Mouse (Mus musculus) kidney, postnatal 36 days (tissue): ENCODE data around the gene Mknk2.

Source experiments
- DNase-seq, 2 experiments: peaks; one replicate each; pipeline ENCODE4 v3.0.0; 2021 to 2022; ENCODE audit warnings: mixed read lengths in 2 of 2

Gene Mknk2

DNA sequence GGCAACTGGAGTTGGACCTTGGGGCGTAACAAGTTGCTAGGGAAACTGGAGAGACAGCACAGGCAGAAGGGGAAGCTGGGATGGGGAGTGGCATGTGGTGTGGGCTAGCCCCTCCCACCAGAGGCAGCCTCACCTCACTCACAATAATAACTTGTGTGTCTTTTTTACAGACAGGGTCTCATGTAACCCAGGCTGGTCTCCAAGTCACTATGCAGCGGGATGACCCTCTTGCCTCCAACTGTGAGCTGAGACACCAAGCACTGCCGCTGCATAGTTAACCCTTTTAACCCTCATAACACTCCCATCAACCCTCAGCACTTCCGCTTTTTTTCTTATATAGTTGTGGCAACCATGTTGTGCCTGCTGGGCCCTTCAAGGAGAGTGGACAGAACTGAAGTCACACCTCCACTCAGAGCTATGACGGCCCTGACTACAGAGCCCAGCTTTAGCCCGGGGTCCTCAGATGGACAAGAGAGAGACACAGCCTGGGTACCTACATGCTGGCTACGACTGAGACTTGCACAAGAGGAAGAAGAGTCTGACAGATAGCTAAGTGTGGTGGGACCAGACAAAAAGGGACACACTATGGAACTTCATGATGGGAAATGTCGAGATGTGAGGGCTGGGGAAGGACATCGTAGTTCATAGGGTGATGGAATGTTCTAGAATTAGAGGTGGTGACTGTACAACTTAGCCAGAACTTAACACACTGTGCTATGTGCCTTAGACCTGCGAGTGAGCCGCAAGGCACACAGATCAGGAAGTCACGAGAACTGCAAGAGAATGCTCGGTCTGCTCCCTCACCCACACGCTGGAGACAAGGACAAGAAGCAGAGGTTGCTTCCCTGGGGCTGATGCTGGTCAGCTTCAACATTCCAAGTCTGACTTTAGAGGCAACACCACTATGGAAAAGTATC, 14.6 kb upstream of the Mknk2 start:
- DNase-seq, result no peak

- DNase-seq, result peak; percentile 88
Observed at GRCm38 (mm10) chr10:80687850-80688249, 9.9 kb upstream of the Mknk2 start.

- DNase-seq, result no peak
Observed at GRCm38 (mm10) chr10:80686617-80687016, 8.7 kb upstream of the Mknk2 start.

GRCm38 (mm10) chr10:80684984-80685383, 7.1 kb upstream of the Mknk2 start:
- no peak for DNase-seq

DNA sequence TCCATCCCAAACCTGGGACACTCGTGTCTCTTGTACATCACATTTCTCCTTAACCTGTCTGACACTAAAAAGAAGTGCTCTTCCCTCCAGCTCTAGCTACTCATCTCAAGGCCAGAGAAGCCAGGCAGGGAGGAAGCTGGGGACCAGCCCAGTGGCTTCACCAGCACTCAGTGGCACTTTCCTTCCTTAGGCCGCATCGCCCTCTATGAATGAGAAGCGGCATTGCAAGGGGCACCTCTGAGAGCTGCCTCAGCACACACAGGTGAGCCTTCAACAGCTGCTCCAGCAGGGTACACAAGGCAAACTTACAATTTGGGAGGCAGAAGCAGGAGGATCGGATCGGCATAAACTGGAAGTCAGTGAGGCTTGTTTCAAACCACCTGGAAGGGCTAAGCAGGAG, 6.3 kb upstream of the Mknk2 start:
- DNase-seq, result peak; percentile 85 to 87

DNA sequence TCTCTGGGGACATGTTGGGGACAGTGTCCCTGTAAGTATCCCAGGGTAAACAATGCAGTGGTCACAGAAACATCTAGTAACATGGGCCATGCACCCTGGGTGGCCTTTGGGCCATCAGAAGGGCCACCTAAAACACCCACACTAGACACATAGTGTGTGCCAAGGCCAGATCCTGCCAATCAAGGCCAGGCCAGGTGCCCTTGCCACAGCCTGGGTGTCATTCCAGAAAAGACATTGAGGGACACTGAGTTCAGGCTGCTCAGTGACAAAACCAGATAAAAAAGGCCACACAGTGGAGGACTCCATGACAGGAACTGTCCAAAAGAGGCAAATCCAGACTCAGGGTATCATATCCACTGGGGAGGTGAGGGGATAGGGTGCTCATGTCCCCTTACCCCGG, 5.7 kb upstream of the Mknk2 start:
- no peak for DNase-seq

DNA sequence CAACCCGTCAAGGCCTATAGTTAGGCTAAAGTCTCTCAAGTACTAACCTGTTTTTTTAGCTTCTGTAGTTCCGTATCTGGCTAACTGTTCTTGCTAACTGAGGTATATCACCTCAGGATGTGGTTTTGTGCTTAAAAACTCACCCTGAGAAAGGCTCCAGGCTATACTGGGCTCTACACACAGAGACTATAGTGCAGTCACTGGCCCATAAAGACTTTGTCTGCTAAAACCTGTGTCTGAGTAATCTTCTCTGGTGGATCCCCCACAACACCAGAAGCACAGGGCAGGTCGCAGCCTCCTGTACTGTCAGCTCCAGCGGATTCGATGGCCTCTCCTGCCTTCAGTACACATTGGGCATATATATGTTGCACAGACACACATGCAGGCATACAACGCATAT, 4.1 kb upstream of the Mknk2 start:
- DNase-seq, result no peak

DNA sequence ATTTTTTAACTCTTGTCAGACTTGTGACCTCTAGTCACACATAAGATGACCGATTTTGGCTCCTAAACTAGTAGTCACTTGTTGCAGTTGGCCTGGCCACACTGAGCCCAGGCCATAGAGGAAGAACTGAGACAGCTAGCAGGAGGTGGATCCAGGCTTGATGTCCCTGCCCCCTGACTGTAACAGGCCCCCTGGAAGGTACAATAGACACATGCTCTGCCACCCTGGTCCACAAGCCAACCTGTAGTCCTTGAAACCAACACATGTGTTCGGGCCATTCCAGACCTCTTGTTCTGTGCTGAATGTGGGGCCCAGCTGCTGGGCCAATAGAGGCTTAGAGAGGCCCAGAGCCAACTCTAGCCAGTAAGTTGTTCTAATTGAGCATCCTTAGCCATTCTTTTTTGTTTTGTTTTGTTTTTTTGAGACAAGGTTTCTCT, 2.4 kb upstream of the Mknk2 start:
- no peak for DNase-seq

DNA sequence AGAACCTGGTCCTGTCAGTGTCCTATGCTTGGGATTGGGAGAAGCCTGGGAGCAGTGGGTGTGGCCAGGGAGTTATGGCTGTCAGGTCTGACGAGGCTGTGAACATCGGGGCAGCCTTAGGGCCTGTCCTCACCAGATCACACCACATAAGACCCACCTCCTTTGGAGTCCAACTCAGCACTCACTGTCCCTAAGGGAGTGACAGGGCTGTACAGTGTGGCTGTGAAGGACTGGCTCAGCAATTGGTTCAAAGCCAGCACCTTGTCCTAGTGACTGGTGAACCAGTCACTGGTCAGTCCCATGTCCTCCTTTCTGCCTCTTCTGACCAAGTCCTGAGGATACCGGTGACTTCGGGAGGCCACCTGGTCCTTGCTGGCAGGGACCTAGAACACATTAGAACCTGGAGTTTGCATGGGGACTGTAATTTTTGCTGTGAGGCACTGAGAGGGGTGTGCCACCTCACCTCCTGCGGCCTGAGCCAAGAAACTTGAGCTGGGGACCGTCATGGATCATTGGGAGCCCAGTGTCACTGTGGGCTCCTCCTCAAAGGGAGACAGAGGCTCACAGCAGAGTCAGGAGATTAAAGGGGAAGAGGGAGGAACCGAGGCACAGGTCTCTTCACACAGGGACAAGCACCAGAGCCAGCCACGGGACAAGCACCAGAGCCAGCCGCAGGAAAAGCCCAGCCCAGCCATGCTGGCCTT, 1.8 kb upstream of the Mknk2 start:
- peak in 1 of 2 experiments; percentile 50 for DNase-seq

DNA sequence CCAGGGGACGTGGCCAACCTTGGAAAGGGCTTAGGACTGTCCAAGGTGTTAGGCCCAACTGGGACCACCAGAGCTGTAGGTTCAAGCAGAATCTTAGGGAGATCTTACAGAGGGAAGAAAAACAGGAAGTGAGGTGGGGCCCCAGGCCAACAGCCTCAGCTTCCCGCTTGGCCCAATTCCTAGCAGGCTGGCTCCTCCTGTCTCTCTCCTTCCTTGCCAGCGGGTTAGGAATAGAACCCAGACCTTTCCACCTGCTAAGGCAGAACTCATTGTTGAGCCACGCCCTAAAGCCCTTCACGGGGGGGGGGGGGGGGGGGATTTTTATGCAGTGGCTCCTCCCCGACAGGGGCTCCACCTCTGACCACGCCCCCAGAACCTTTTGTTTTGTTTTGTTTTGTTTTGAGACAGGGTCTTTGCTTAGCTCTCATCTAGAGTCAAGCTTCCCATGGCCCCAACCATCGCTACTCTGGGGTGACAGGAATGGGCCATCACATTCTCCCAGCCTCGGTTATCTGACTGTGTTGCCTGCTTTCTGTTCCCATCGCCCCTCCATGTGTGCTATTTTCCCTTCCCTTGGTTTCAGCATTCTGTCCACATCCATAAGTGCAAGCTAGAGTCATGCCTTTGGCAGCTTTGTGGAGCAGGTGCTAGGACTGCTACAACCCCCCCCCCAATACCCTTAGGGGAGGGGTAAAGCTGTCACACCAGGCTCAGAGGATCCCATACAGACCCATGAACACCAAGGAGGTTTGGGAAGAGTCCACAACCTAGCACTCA, 877 bp upstream of the Mknk2 start:
- DNase-seq, result peak; percentile 66 to 76

- peak in 1 of 2 experiments; percentile 40 for DNase-seq
Observed at GRCm38 (mm10) chr10:80677128-80677875, 610 bp downstream of the Mknk2 start.

DNA sequence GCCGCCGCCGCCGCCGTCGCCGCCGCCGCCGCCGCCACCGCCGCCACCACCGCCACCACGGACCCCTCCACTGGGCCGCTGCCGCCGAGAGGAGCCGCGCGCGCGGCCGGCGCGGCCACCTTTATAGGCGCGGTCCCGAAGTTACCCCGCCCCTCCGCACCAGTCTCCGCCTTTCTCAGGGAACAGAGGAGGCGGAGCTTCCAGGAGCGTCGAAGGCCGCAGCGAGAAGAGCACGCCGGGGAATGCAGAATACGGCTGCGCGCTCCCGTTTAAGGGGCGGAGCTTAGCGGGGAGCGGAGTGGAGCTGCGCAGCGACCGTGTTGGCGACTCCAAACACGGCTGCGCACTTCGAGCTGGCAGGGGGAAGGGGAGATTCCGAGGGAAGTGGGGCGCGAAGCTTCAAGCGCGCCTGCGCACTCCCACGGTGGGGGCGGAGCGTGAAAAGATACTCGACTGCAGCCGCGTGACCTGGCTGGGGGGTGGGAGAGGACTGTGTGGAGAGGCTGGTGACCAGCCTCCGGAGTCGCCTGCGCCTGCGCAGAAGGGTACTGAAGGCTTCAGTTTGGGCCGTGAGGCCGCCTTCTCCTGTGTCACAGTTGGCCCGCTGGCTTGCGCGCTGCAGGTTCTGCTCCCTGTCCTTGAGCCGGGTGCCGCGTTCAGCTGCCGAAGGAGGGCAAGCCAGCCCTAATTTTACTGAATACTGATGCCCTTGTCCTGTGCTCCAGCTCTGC, 1.5 kb downstream of the Mknk2 start:
- peak; percentile 99 to 100 for DNase-seq

DNA sequence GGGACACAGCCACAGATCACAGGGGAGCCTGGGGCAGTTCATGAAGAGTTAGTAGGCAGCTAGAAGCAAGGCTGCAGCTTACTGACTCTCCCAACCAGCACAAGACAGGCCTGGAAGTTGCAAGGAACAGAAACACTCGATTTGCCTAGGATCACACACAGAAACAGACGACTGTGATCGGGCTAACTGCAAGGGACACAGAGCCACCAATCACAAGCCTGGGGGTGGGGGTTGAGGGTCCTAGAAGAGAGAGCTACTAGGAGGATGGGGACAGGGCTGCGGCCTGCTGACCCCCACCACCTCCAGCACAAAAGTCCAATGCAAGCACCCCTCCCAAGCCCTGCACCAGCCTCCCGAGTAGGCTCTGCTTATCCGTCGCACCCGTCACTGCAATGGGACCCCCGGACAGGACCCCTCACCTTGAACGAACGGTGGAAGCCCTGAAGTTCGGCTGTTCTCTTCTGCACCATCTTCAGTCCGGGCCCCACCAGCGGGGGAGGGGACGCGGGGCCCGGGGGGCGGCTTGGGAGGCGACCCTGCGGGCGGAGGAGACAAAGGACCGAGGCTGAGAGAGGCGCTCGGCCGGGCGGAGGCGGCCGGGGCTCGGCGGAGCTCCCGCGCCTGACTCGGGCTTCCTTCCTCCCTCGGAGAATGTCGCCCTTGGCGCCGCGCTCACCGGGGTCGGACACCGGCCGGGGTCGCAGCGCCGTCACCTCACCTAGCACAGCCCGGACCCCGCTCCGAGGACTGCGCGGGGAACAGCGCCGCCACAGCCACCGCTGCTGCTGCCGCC, 2.3 kb downstream of the Mknk2 start:
- DNase-seq, result no peak

DNA sequence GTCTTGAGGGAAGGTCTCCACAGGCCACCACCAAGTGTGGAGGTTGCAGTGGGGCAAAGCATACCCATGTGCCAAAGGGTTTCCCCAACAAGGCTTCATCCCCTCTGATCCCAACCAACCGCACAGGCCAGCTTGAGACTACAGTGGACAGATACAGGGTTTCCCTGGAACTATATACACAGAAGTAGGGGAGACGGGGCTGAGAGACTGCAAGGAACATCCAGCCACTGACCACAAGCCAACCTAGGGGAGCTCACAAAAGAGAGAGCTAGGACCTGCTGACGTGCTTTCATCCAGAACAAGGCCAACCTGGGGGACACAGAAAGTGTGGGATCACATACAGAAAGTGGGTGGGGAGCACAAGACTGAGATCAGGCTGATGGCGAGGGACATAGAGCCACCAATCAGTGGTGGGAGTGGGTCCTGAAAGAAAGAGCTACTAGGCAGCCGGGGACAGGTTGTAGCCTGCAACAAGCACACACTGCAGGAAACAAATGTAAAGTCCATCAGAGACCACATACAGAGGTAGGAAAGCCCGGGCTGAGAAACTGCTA, 3.0 kb downstream of the Mknk2 start:
- no peak for DNase-seq

DNA sequence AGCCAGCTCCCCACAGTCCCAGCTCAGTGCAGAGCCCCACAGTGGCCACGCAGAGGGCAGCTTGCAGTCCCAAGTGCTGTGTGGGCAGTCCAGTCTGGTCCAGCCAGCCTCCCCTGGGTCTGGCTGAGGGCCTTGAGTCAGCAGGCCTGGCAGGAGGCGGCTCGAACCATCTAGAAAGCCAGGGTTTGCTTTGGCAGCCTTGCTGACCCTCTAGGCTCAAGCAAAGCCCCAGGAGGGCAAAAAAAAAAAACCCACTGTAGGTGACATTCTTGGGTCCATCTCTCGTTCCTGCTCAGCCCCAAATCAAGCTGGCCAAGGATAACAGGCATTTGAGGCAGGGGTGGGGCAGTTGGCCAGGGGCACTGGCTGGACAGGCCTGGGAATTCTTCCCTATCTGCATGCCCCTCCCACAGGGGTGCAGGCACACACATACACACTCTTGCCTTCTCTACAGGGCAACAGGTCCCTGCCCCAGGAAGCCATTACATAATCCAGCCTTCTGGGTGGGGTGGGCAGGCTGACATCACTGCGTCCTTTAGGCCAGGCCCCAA, 3.7 kb downstream of the Mknk2 start:
- DNase-seq, result peak; percentile 73 to 87

- DNase-seq, result no peak
Observed at GRCm38 (mm10) chr10:80673690-80674089, 4.2 kb downstream of the Mknk2 start.

DNA sequence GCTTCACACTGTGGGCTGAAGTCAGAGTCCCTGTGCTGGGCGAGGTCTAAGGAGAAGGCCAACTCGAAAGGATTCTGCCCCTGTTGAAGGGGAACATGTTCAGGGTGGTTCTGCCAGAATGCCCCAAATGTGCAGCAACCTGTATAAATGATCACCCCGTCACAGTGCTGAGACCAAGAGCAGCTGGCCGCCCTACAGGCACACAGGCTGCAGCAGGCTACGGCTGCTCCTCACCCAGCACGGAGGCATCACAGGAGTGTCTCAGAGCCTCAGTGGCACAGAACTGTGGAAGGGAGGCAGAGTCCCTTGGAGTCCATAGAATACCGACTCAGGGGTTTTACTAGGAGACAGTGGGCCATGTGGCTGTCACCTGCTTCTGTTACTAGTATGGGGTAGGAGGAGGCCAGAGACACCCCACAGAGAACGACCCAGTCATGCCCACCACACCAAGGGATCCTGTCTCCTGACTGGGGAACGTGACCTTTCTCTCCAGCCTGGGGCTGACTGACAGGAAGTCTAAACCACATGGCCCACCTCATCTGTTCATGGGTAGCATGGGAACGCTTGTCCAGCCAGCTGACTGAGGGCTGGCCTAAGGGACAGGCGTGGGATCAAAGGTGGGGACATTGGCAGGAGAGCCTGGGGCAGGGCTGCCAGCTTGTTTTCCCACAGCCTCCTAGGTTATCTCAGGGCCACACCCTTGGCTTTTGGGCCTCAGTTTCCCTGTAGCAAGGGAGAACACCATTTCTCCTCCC, 5.8 kb downstream of the Mknk2 start:
- DNase-seq, result peak; percentile 58 to 63

DNA sequence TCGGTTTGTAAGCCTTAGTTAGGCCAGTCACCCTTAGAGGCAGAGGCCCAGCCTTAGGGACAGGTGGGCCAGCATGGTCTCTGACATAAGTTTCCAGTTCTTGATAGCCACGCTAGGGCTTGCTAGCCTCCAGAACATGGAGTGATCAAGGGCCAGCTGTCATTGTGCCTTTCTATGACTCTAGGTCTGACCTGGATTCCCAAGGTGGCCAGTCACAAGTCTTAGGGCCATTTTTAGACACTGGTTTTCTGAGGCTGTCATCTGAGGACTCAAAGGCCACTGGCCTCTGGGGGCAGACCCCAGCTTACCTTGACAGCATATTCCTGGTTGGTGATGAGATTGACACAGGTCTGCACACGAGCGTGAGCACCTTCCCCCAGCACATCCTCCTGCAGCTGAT, 6.7 kb downstream of the Mknk2 start:
- no peak for DNase-seq

GRCm38 (mm10) chr10:80670531-80670930, 7.4 kb downstream of the Mknk2 start:
- DNase-seq, result no peak
